ENCODE assay signal across 10 mouse cellular contexts in the genomic region with DNA sequence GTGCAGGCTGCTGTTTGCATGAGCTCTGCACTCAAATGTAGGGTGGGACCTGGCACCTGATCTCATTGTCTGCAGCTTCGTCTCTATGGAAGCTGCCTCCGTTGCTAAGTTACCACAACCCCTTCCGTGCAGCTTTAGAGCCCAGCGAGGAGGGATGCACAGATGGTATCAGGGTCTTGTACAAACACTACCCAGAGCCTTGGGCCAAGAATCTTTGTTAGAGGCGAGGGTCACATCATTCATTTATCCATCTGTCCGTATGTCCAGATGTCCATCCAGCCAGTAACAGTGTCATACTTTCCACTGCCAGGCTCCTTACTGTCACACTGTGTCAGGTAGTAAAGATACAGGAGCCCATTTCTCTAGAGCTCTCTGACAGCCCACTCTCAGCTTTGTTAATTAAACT.
DNase-seq lines count a peak whose midpoint lies in the region; ATAC-seq lines count a peak whose summit lies in the region.
"Had no signal": no experiment of that assay in that cellular context is flagged by ENCODE, and none has a peak within 500 bp of the region (broad histone marks: within the 10 kb centered on the region; RNA-seq: fewer than 3 reads in every experiment).

No protein-coding gene starts in this region.

- peak overlapping the region; percentile 69 for H3K27ac ChIP-seq in midbrain, embryonic 12.5 days (replicated peaks)

- peak; percentile 49 to 54 for DNase-seq in cerebellum, postnatal 14 days
- DNase-seq in cerebellum, postnatal 25 days: no peak
- DNase-seq in layer of hippocampus, adult 18-20 months (ENCODE audit: low spot score in 2 of 2): peak; percentile 74 to 78
- peak; percentile 45 for DNase-seq in telencephalon, adult 2 months (ENCODE audit: low read depth, low spot score)
- DNase-seq in lung, postnatal 10 days: no peak
- DNase-seq in cerebellum, adult 18-20 months: no peak
- DNase-seq: adrenal gland, postnatal 25 days; kidney, postnatal 14 days had no signal

- no peak overlapping the region for H3K4me2 ChIP-seq in midbrain, embryonic 12.5 days (replicated peaks)

- WGBS in midbrain, embryonic 12.5 days: 15% methylated on average over 6 of the region's 6 CpGs

- H3K36me3 ChIP-seq in midbrain, embryonic 12.5 days: no peaks in the 10 kb centered on the region

- no peak overlapping the region for H3K9ac ChIP-seq in midbrain, embryonic 12.5 days (replicated peaks)

- H3K4me1 ChIP-seq in midbrain, embryonic 12.5 days: peaks cover 16% of the 10 kb centered on the region

- no peak overlapping the region for H3K4me3 ChIP-seq in midbrain, embryonic 12.5 days

- no peaks in the 10 kb centered on the region for H3K9me3 ChIP-seq in midbrain, embryonic 12.5 days

- ATAC-seq in midbrain, embryonic 12.5 days (ENCODE audit: low FRiP score, low read depth): peak; percentile 83
- ATAC-seq in megakaryocyte progenitor cell, adult 5-6 weeks (replicated peaks; ENCODE audit: poor library complexity): no peak

- peaks cover 50% of the 10 kb centered on the region for H3K27me3 ChIP-seq in midbrain, embryonic 12.5 days

Comparison
In these comparisons a context has a peak if more than half of its experiments do, and no peak if none do; other contexts are left out.
1. DNase-seq: peak in cerebellum, postnatal 14 days (2 of 2), layer of hippocampus, adult 18-20 months (2 of 2) and telencephalon, adult 2 months (single experiment); none in cerebellum, postnatal 25 days (0 of 2), lung, postnatal 10 days (single experiment) and cerebellum, adult 18-20 months (0 of 2).